Mouse (Mus musculus): ENCODE measurements around the gene Phyhipl. TPM values are rescaled to one million over a fixed set of nuclear protein-coding genes. Genes with fewer than 3 reads are reported as not detected.
A peak's percentile ranks its signal among the peaks of the same experiment; 100 is the strongest.

Phyhipl gene
- total RNA-seq, 2 experiments from 2014 or later = 0.31 to 0.65 TPM

GRCm38 (mm10) chr10:70631142-70631541, 24.6 kb downstream of the Phyhipl start:
- DNase-seq = no peak

- no peak for DNase-seq
These were observed 32.3 kb downstream of the Phyhipl start for GRCm38 (mm10) chr10:70623461-70623860.

- no peak for DNase-seq
These were observed 39.4 kb downstream of the Phyhipl start for GRCm38 (mm10) chr10:70616377-70616776.

GRCm38 (mm10) chr10:70611633-70612032, 44.1 kb downstream of the Phyhipl start:
- DNase-seq = no peak

- no peak for DNase-seq
These were observed 55.9 kb downstream of the Phyhipl start for GRCm38 (mm10) chr10:70599925-70600305.

- DNase-seq = peak; percentile 18
These were observed 56.4 kb downstream of the Phyhipl start for GRCm38 (mm10) chr10:70599126-70599924.

GRCm38 (mm10) chr10:70598516-70599125, 57.1 kb downstream of the Phyhipl start:
- peak; percentile 22 for DNase-seq

GRCm38 (mm10) chr10:70598081-70598515, 57.7 kb downstream of the Phyhipl start:
- peak; percentile 14 for DNase-seq

- DNase-seq = no peak
These were observed 61.8 kb downstream of the Phyhipl start for GRCm38 (mm10) chr10:70594007-70594406.

- no peak for DNase-seq
These were observed 68.8 kb downstream of the Phyhipl start for GRCm38 (mm10) chr10:70586876-70587405.

- DNase-seq = no peak
These were observed 71.6 kb downstream of the Phyhipl start for GRCm38 (mm10) chr10:70584171-70584570.

- DNase-seq = no peak
These were observed 74.1 kb downstream of the Phyhipl start for GRCm38 (mm10) chr10:70581556-70582211.

GRCm38 (mm10) chr10:70563636-70564035, 92.1 kb downstream of the Phyhipl start:
- DNase-seq = peak; percentile 74

GRCm38 (mm10) chr10:70552531-70552930, 103.2 kb downstream of the Phyhipl start:
- no peak for DNase-seq

GRCm38 (mm10) chr10:70542857-70543256, 112.9 kb downstream of the Phyhipl start:
- no peak for DNase-seq

- no peak for DNase-seq
These were observed 115.1 kb downstream of the Phyhipl start for GRCm38 (mm10) chr10:70540456-70541195.

- no peak for DNase-seq
These were observed 116.5 kb downstream of the Phyhipl start for GRCm38 (mm10) chr10:70539251-70539650.

- no peak for DNase-seq
These were observed 118.1 kb downstream of the Phyhipl start for GRCm38 (mm10) chr10:70537694-70538093.

- DNase-seq = no peak
These were observed 120.4 kb downstream of the Phyhipl start for GRCm38 (mm10) chr10:70535401-70535800.

- no peak for DNase-seq
These were observed 121.2 kb downstream of the Phyhipl start for GRCm38 (mm10) chr10:70534571-70534970.

GRCm38 (mm10) chr10:70533986-70534385, 121.8 kb downstream of the Phyhipl start:
- no peak for DNase-seq

- DNase-seq = peak; percentile 12
These were observed 122.4 kb downstream of the Phyhipl start for GRCm38 (mm10) chr10:70533301-70533781.
